Mouse (Mus musculus) kidney, embryonic 14.5 days (tissue): ENCODE measurements around the gene Gipc1. TPM values are rescaled to one million over a fixed set of nuclear protein-coding genes. Genes with fewer than 3 reads are reported as not detected.

Experiments
- ATAC-seq: fragments of 200-750 bp; cut with Nextera tagmentation; 2 replicates; pipeline ENCODE4 v1.8.0; 2017; ENCODE audit warnings: moderate number of reproducible peaks, mild to moderate bottlenecking, moderate TSS enrichment, moderate library complexity; ENCODE audit not compliant: low FRiP score, low TSS enrichment
- H3K27ac ChIP-seq: fragments of 300-500 bp; sonication (generic); 2 replicates; pipeline ENCODE4 v1.5.1; 2014; ENCODE audit warnings: low read depth, mild to moderate bottlenecking, low read length, moderate library complexity, mixed read lengths
- H3K27me3 ChIP-seq: fragments of 300-500 bp; sonication (generic); 2 replicates; pipeline ENCODE4 v1.6.1; 2014; ENCODE audit warnings: mild to moderate bottlenecking, low read length; ENCODE audit not compliant: control insufficient read depth, insufficient read depth
- H3K36me3 ChIP-seq: fragments of 300-500 bp; sonication (generic); 2 replicates; pipeline ENCODE4 v1.6.1; 2014; ENCODE audit warnings: low read length, mixed read lengths; ENCODE audit not compliant: control insufficient read depth, insufficient read depth
- H3K4me1 ChIP-seq: fragments of 300-500 bp; sonication (generic); 2 replicates; pipeline ENCODE4 v1.6.1; 2014; ENCODE audit warnings: low read length, mixed read lengths; ENCODE audit not compliant: control insufficient read depth, insufficient read depth
- H3K4me2 ChIP-seq: fragments of 300-500 bp; sonication (generic); replicated peaks from 2 replicates; pipeline ENCODE4 v1.6.1; 2014; ENCODE audit warnings: low read depth, mild to moderate bottlenecking, low read length
- H3K4me3 ChIP-seq: fragments of 300-500 bp; sonication (generic); 2 replicates; pipeline ENCODE4 v1.5.1; 2014; ENCODE audit warnings: mild to moderate bottlenecking, low read length
- H3K9ac ChIP-seq: fragments of 300-500 bp; sonication (generic); 2 replicates; pipeline ENCODE4 v1.6.1; 2014; ENCODE audit warnings: low read depth, mild to moderate bottlenecking, low read length, moderate library complexity
- H3K9me3 ChIP-seq: fragments of 300-500 bp; sonication (generic); 2 replicates; pipeline ENCODE4 v1.6.1; 2016; ENCODE audit warnings: low read length; ENCODE audit not compliant: control insufficient read depth
- WGBS: fragments of 180-500 bp; shearing (Covaris S2); extraction: QIAGEN DNeasy Blood & Tissue Kit; methylation state at CpG from one replicate; pipeline ENCODE4 v1.1.7; 2014; 5-methylcytosine and 5-hydroxymethylcytosine counted together
- polyA plus RNA-seq: library from polyadenylated mRNA; unstranded; fragments of >200 nt; fragmentation: Nextera tagmentation; extraction: Ambion mirVana; gene quantifications from 2 replicates; pipeline ENCODE4 v1.2.1, GENCODE M21; 2014

Gipc1 gene
- polyA plus RNA-seq, 1 experiment from 2014 or later: 210 TPM

- ATAC-seq: no peak
Observed at GRCm38 (mm10) chr8:83699566-83699965, 47.1 kb downstream of the Gipc1 start.

GRCm38 (mm10) chr8:83700423-83701085 lies 48.1 kb downstream of the Gipc1 start:
- H3K27ac ChIP-seq: no peak overlapping the region
- 82% methylated on average over 9 of the region's 9 CpGs for WGBS
- no peak overlapping the region for H3K4me3 ChIP-seq
- no peak overlapping the region for H3K9ac ChIP-seq
- no peak for ATAC-seq
- H3K9me3 ChIP-seq: peaks cover 3% of the 10 kb centered on the region; the same call in 1 of the 2 replicates
- H3K27me3 ChIP-seq: 0 out of 2 replicates have a peak, but pooled peaks cover 3% of the 10 kb centered on the region
- H3K36me3 ChIP-seq: no peaks in the 10 kb centered on the region
- no peak overlapping the region for H3K4me2 ChIP-seq
- peaks cover 14% of the 10 kb centered on the region for H3K4me1 ChIP-seq

More at GRCm38 (mm10) chr8:83699566-83699965, 47.1 kb downstream of the Gipc1 start:
- H3K9ac ChIP-seq: peak overlapping the region; percentile 89
- 11% methylated on average over 9 of the region's 9 CpGs for WGBS
- H3K4me1 ChIP-seq: peaks cover 21% of the 10 kb centered on the region
- H3K27ac ChIP-seq: peak overlapping the region; percentile 89
- H3K27me3 ChIP-seq: 0 out of 2 replicates have a peak, but pooled peaks cover under 1% of the 10 kb centered on the region
- H3K36me3 ChIP-seq: no peaks in the 10 kb centered on the region
- H3K9me3 ChIP-seq: peaks cover 3% of the 10 kb centered on the region; the same call in 1 of the 2 replicates
- peak overlapping the region; percentile 82 for H3K4me3 ChIP-seq
- H3K4me2 ChIP-seq: peak overlapping the region; percentile 95

GRCm38 (mm10) chr8:83703426-83703825 lies 50.9 kb downstream of the Gipc1 start:
- Histone ChIP-seq H3K9me3 (peaks cover 3% of the 10 kb centered on the region; the same call in 1 of the 2 replicates), H3K27ac (no peak overlapping the region), H3K4me2 (no peak overlapping the region), H3K36me3 (no peaks in the 10 kb centered on the region), H3K27me3 (0 out of 2 replicates have a peak, but pooled peaks cover 3% of the 10 kb centered on the region), H3K9ac (no peak overlapping the region), H3K4me1 (peaks cover 4% of the 10 kb centered on the region; the same call in 1 of the 2 replicates), H3K4me3 (no peak overlapping the region)
- ATAC-seq: no peak
- 81% methylated on average over 4 of the region's 4 CpGs for WGBS

GRCm38 (mm10) chr8:83706411-83706810 lies 53.9 kb downstream of the Gipc1 start:
- H3K4me3 ChIP-seq: no peak overlapping the region
- no peak overlapping the region for H3K4me2 ChIP-seq
- 62% methylated on average over 5 of the region's 5 CpGs for WGBS
- no peaks in the 10 kb centered on the region for H3K4me1 ChIP-seq
- H3K27me3 ChIP-seq: 0 out of 2 replicates have a peak, but pooled peaks cover 3% of the 10 kb centered on the region
- no peak for ATAC-seq
- no peak overlapping the region for H3K9ac ChIP-seq
- H3K27ac ChIP-seq: no peak overlapping the region
- peaks cover 2% of the 10 kb centered on the region; the same call in 1 of the 2 replicates for H3K9me3 ChIP-seq
- no peaks in the 10 kb centered on the region for H3K36me3 ChIP-seq

GRCm38 (mm10) chr8:83707554-83707953 lies 55.1 kb downstream of the Gipc1 start:
- no peaks in the 10 kb centered on the region for H3K9me3 ChIP-seq
- H3K36me3 ChIP-seq: no peaks in the 10 kb centered on the region
- H3K27ac ChIP-seq: no peak overlapping the region
- no peak overlapping the region for H3K4me2 ChIP-seq
- 76% methylated on average over 8 of the region's 8 CpGs for WGBS
- no peak overlapping the region for H3K4me3 ChIP-seq
- H3K27me3 ChIP-seq: 0 out of 2 replicates have a peak, but pooled peaks cover 3% of the 10 kb centered on the region
- no peak overlapping the region for H3K9ac ChIP-seq
- no peak for ATAC-seq
- no peaks in the 10 kb centered on the region for H3K4me1 ChIP-seq

Other genes with a start within 250 kb of the Gipc1 start
- gene Scoc, start 194.3 kb upstream of the Gipc1 start, polyA plus RNA-seq: 117 and 132 TPM in 2 replicates
- not detected in 2 replicates for gene Olfr370, start 116.9 kb upstream of the Gipc1 start, polyA plus RNA-seq
- 348 and 423 TPM in 2 replicates for gene Ndufb7, start 86.0 kb upstream of the Gipc1 start, polyA plus RNA-seq
- 661 and 682 TPM in 2 replicates for gene Tecr, start 44.7 kb upstream of the Gipc1 start, polyA plus RNA-seq
- gene Dnajb1, start 44.5 kb upstream of the Gipc1 start, polyA plus RNA-seq: 42.5 and 48.9 TPM in 2 replicates
- 0.97 and 1.3 TPM in 2 replicates for gene Ptger1, start 14.0 kb downstream of the Gipc1 start, polyA plus RNA-seq
- 23.8 and 36.1 TPM in 2 replicates for gene Pkn1, start 46.5 kb downstream of the Gipc1 start, polyA plus RNA-seq
- gene Ddx39, start 62.5 kb downstream of the Gipc1 start, polyA plus RNA-seq: 193 and 194 TPM in 2 replicates
- gene Adgre5, start 88.6 kb downstream of the Gipc1 start, polyA plus RNA-seq: 18.6 and 30.9 TPM in 2 replicates
- gene Adgrl1, start 247.4 kb downstream of the Gipc1 start, polyA plus RNA-seq: 24.4 and 27.5 TPM in 2 replicates